Mouse (Mus musculus): ENCODE data around the gene Btbd35f8. TPM values are rescaled to one million over a fixed set of nuclear protein-coding genes. Genes with fewer than 3 reads are reported as not detected.

The Btbd35f8 gene
- total RNA-seq (2023) = not detected

GRCm38 (mm10) chrX:34450224-34450623 lies at the start of gene Btbd35f8:
TSS of gene Btbd35f8 (plus strand) at chrX:34450524.

Other genes with a start within 250 kb of the Btbd35f8 start
- not detected for gene Spin2g, start 211.8 kb upstream of the Btbd35f8 start, total RNA-seq (2023)

Data from neutrophil, adult 83 days (primary cell).